21 mouse cellular contexts compared by ENCODE assay signal in the genomic region with DNA sequence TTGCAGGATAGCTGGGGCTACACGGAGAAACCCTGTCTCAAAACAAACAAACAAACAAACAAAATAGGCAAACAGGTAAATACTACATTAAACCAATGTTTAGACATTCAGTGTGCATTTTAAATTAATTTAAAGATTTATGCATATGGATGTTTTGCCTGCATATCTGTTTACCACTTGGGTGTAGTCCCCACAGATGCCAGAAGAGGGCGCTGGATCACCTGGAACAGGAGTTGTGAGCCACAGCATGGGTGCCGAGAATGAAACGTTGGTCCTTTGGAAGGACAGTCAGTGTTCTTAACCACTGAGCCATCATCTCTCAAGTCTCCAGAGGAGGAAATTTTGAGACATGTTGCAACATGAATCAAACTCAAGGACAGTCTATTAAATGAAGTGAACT. TPM values are rescaled to one million over a fixed set of nuclear protein-coding genes. Genes with fewer than 3 reads are reported as not detected.
DNase-seq lines count a peak whose midpoint lies in the region; ATAC-seq and TF ChIP-seq lines count a peak whose summit lies in the region.
"Had no signal": no experiment of that assay in that cellular context is flagged by ENCODE, and none has a peak within 500 bp of the region (broad histone marks: within the 10 kb centered on the region; RNA-seq: fewer than 3 reads in every experiment).

No protein-coding gene starts in this region.

- ATAC-seq in intestine, postnatal 0 days = no peak
- ATAC-seq in intestine, embryonic 16.5 days = no peak
- ATAC-seq in lung, embryonic 14.5 days (ENCODE audit: insufficient read depth) = no peak
- ATAC-seq: forebrain, embryonic 14.5 days; inflammation-experienced regulatory T-cells, adult 6 months; midbrain, embryonic 15.5 days had no signal

- no peak overlapping the region for H3K4me3 ChIP-seq in intestine, postnatal 0 days (ENCODE audit: low read depth, low read length)
- H3K4me3 ChIP-seq in intestine, embryonic 16.5 days (ENCODE audit: low read length) = no peak overlapping the region
- no peak overlapping the region for H3K4me3 ChIP-seq in lung, embryonic 14.5 days (ENCODE audit: low read depth, low read length)
- H3K4me3 ChIP-seq: embryonic facial prominence, embryonic 10.5 days; erythroblast, embryonic 14.5 days; heart, embryonic 13.5 days; limb, embryonic 13.5 days; midbrain, embryonic 15.5 days had no signal

- no peak for DNase-seq in lung, embryonic 14.5 days
- DNase-seq in lung, postnatal 4 days = no peak
- peak; percentile 64 for DNase-seq in R1 (ENCODE audit: low read depth, low spot score)
- peak; percentile 57 for DNase-seq in testis, postnatal 10 days (ENCODE audit: low spot score)
- DNase-seq in spleen, postnatal 36 days (ENCODE audit: low spot score in 2 of 2) = no peak
- DNase-seq in spleen, adult 18-20 months = no peak
- DNase-seq: adrenal gland, postnatal 10 days; B cell, adult 2 months; cerebellum, adult 2 months; heart, postnatal 4 days; lung, adult 18-20 months; thymus, adult 18-20 months had no signal

- TF ChIP-seq CTCF in intestine, postnatal 0 days (IDR thresholded peaks at IDR 0.05; ENCODE audit: low read depth) = peak; percentile 50
- TF ChIP-seq CTCF in lung, embryonic 14.5 days (IDR thresholded peaks at IDR 0.05; ENCODE audit: low read depth) = peak; percentile 43

- H3K4me1 ChIP-seq in intestine, postnatal 0 days (replicated peaks; ENCODE audit: control insufficient read depth, insufficient read depth, low read length) = 0 out of 2 replicates have a peak, but pooled peaks cover 4% of the 10 kb centered on the region
- peaks cover 11% of the 10 kb centered on the region for H3K4me1 ChIP-seq in intestine, embryonic 16.5 days (ENCODE audit: control insufficient read depth, insufficient read depth, low read length)
- H3K4me1 ChIP-seq in lung, embryonic 14.5 days (ENCODE audit: insufficient read depth) = peaks cover 27% of the 10 kb centered on the region

- H3K9ac ChIP-seq in intestine, postnatal 0 days (ENCODE audit: low read depth, low read length) = no peak overlapping the region
- H3K9ac ChIP-seq in intestine, embryonic 16.5 days (ENCODE audit: low read depth, low read length) = no peak overlapping the region
- H3K9ac ChIP-seq in lung, embryonic 14.5 days = no peak overlapping the region
- H3K9ac ChIP-seq: heart, embryonic 13.5 days; limb, embryonic 13.5 days; midbrain, embryonic 15.5 days had no signal

- H3K27me3 ChIP-seq in intestine, postnatal 0 days (replicated peaks; ENCODE audit: control insufficient read depth, insufficient read depth, low read length) = peaks cover 17% of the 10 kb centered on the region; the same call in 1 of the 2 replicates
- H3K27me3 ChIP-seq in intestine, embryonic 16.5 days (replicated peaks; ENCODE audit: control insufficient read depth, insufficient read depth, low read length) = no peaks in the 10 kb centered on the region
- no peaks in the 10 kb centered on the region for H3K27me3 ChIP-seq in lung, embryonic 14.5 days (ENCODE audit: insufficient read depth, low read length)

- H3K4me2 ChIP-seq in intestine, postnatal 0 days (replicated peaks; ENCODE audit: low read depth) = no peak overlapping the region
- H3K4me2 ChIP-seq in intestine, embryonic 16.5 days (ENCODE audit: low read depth, low read length) = no peak overlapping the region
- H3K4me2 ChIP-seq in lung, embryonic 14.5 days = no peak overlapping the region
- H3K4me2 ChIP-seq: heart, embryonic 13.5 days; limb, embryonic 13.5 days; midbrain, embryonic 15.5 days had no signal

- WGBS in intestine, postnatal 0 days = 65% methylated on average over 4 of the region's 4 CpGs
- WGBS in intestine, embryonic 16.5 days = 70% methylated on average over 4 of the region's 4 CpGs
- 75% methylated on average over 4 of the region's 4 CpGs for WGBS in lung, embryonic 14.5 days

- H3K9me3 ChIP-seq in intestine, postnatal 0 days (ENCODE audit: control insufficient read depth) = no peaks in the 10 kb centered on the region
- H3K9me3 ChIP-seq in intestine, embryonic 16.5 days (ENCODE audit: control insufficient read depth, low read length) = no peaks in the 10 kb centered on the region
- no peaks in the 10 kb centered on the region for H3K9me3 ChIP-seq in lung, embryonic 14.5 days (ENCODE audit: low read depth, low read length)
- H3K9me3 ChIP-seq: embryonic facial prominence, embryonic 10.5 days; heart, embryonic 13.5 days; midbrain, embryonic 15.5 days had no signal

- no peak overlapping the region for H3K27ac ChIP-seq in intestine, postnatal 0 days (ENCODE audit: low read depth, low read length)
- H3K27ac ChIP-seq in intestine, embryonic 16.5 days (ENCODE audit: low read length) = no peak overlapping the region
- H3K27ac ChIP-seq in lung, embryonic 14.5 days (ENCODE audit: low read depth) = no peak overlapping the region
- H3K27ac ChIP-seq: embryonic facial prominence, embryonic 10.5 days; heart, embryonic 13.5 days; limb, embryonic 13.5 days; midbrain, embryonic 15.5 days had no signal

- no peaks in the 10 kb centered on the region for H3K36me3 ChIP-seq in intestine, postnatal 0 days (ENCODE audit: control insufficient read depth, insufficient read depth)
- H3K36me3 ChIP-seq in intestine, embryonic 16.5 days (ENCODE audit: control insufficient read depth, insufficient read depth, low read length) = no peaks in the 10 kb centered on the region
- no peaks in the 10 kb centered on the region for H3K36me3 ChIP-seq in lung, embryonic 14.5 days (ENCODE audit: insufficient read depth)
- H3K36me3 ChIP-seq: embryonic facial prominence, embryonic 10.5 days; heart, embryonic 13.5 days; limb, embryonic 13.5 days; midbrain, embryonic 15.5 days had no signal

RNA-seq across cellular contexts. Expression of gene Hoxb1, which starts 46.4 kb away (rescaled TPM):
- polyA plus RNA-seq in intestine, postnatal 0 days (2015; fragmentation: Nextera tagmentation; extraction: Ambion mirVana) = not detected in 2 replicates
- polyA plus RNA-seq in intestine, embryonic 16.5 days (2015; fragmentation: Nextera tagmentation; extraction: Ambion mirVana) = not detected in 2 replicates
- 0.08 TPM in 1 of 2 replicates, not detected in the other for polyA plus RNA-seq in lung, embryonic 14.5 days (2014; fragmentation: Nextera tagmentation; extraction: Ambion mirVana)
- polyA plus RNA-seq: cerebellum, adult 2 months; erythroblast, embryonic 14.5 days; forebrain, embryonic 14.5 days; inflammation-experienced regulatory T-cells, adult 6 months; midbrain, embryonic 15.5 days had no signal

RNA-seq across cellular contexts. Expression of gene Skap1, which starts 52.5 kb away (rescaled TPM):
- 0.46 and 0.52 TPM in 2 replicates for polyA plus RNA-seq in intestine, postnatal 0 days (2015; fragmentation: Nextera tagmentation; extraction: Ambion mirVana)
- polyA plus RNA-seq in intestine, embryonic 16.5 days (2015; fragmentation: Nextera tagmentation; extraction: Ambion mirVana) = 0.67 and 0.88 TPM in 2 replicates
- 0.96 and 1.1 TPM in 2 replicates for polyA plus RNA-seq in lung, embryonic 14.5 days (2014; fragmentation: Nextera tagmentation; extraction: Ambion mirVana)
- polyA plus RNA-seq: erythroblast, embryonic 14.5 days had no signal

Comparison
In these comparisons a context has a peak if more than half of its experiments do, and no peak if none do; other contexts are left out.
1. DNase-seq: peak in R1 (single experiment) and testis, postnatal 10 days (single experiment); none in lung, embryonic 14.5 days (single experiment), lung, postnatal 4 days (0 of 2), spleen, postnatal 36 days (0 of 2) and spleen, adult 18-20 months (0 of 2).